Mouse (Mus musculus): Measurements from ENCODE around the gene Adgrg5. TPM values are rescaled to one million over a fixed set of nuclear protein-coding genes. Genes with fewer than 3 reads are reported as not detected.

Gene Adgrg5
- polyA plus RNA-seq (2016; fragmentation: Nextera tagmentation; extraction: Ambion mirVana), result 0.05 TPM in 1 of 2 replicates, not detected in the other

- Histone ChIP-seq H3K9ac (no peak within 1 kb of the TSS), H3K9me3 (no peaks in the 10 kb centered on the region), H3K36me3 (no peaks in the 10 kb centered on the region), H3K4me3 (no peak within 1 kb of the TSS), H3K27me3 (no peaks in the 10 kb centered on the region), H3K27ac (no peak within 1 kb of the TSS), H3K4me2 (replicated peaks) (no peak within 1 kb of the TSS), H3K4me1 (no peaks in the 10 kb centered on the region)
- WGBS, result 56% methylated on average over 7 of the region's 8 CpGs
- ATAC-seq (ENCODE audit: insufficient number of reproducible peaks, insufficient read depth, low FRiP score, low TSS enrichment), result no peak
Observed at GRCm38 (mm10) chr8:94923405-94923804, at the start of gene Adgrg5. Gene Adgrg5 (plus strand): TSS chr8:94923694.

GRCm38 (mm10) chr8:94874358-94874757 is 49.1 kb upstream of the Adgrg5 start:
- WGBS, result 14% methylated on average over 6 of the region's 6 CpGs
- H3K27ac ChIP-seq, result no peak overlapping the region
- no peaks in the 10 kb centered on the region for H3K9me3 ChIP-seq
- no peak overlapping the region for H3K4me2 ChIP-seq (replicated peaks)
- ATAC-seq (ENCODE audit: insufficient number of reproducible peaks, insufficient read depth, low FRiP score, low TSS enrichment), result no peak
- H3K4me3 ChIP-seq, result peak overlapping the region; percentile 64; the same call in 1 of the 2 replicates
- H3K9ac ChIP-seq, result no peak overlapping the region
- H3K36me3 ChIP-seq, result no peaks in the 10 kb centered on the region
- H3K27me3 ChIP-seq, result peaks cover 20% of the 10 kb centered on the region
- H3K4me1 ChIP-seq, result peaks cover 42% of the 10 kb centered on the region

- Histone ChIP-seq H3K36me3 (no peaks in the 10 kb centered on the region), H3K9ac (peak overlapping the region; percentile 65), H3K4me1 (peaks cover 33% of the 10 kb centered on the region), H3K4me2 (replicated peaks) (peak overlapping the region; percentile 90), H3K27me3 (peaks cover 14% of the 10 kb centered on the region), H3K27ac (no peak overlapping the region; the same call in 1 of the 2 replicates), H3K9me3 (no peaks in the 10 kb centered on the region), H3K4me3 (peak overlapping the region; percentile 64)
- 14% methylated on average over 17 of the region's 17 CpGs for WGBS
- ATAC-seq (ENCODE audit: insufficient number of reproducible peaks, insufficient read depth, low FRiP score, low TSS enrichment), result no peak
Observed at GRCm38 (mm10) chr8:94875096-94875870, 48.2 kb upstream of the Adgrg5 start.

- Histone ChIP-seq H3K4me1 (peaks cover 29% of the 10 kb centered on the region), H3K27me3 (peaks cover 14% of the 10 kb centered on the region), H3K4me3 (peak overlapping the region; percentile 64), H3K9ac (peak overlapping the region; percentile 65), H3K4me2 (replicated peaks) (peak overlapping the region; percentile 90), H3K27ac (peak overlapping the region; percentile 63; the same call in 1 of the 2 replicates), H3K9me3 (no peaks in the 10 kb centered on the region), H3K36me3 (no peaks in the 10 kb centered on the region)
- WGBS, result 0% methylated on average over 15 of the region's 20 CpGs
- ATAC-seq (ENCODE audit: insufficient number of reproducible peaks, insufficient read depth, low FRiP score, low TSS enrichment), result no peak
Observed at GRCm38 (mm10) chr8:94875871-94876150, 47.7 kb upstream of the Adgrg5 start.

- Histone ChIP-seq H3K4me3 (peak within 1 kb of the TSS; percentile 64), H3K4me2 (replicated peaks) (peak within 1 kb of the TSS; percentile 90), H3K4me1 (peaks cover 27% of the 10 kb centered on the region), H3K9me3 (no peaks in the 10 kb centered on the region), H3K27ac (peak within 1 kb of the TSS; percentile 63; the same call in 1 of the 2 replicates), H3K9ac (peak within 1 kb of the TSS; percentile 65), H3K36me3 (no peaks in the 10 kb centered on the region), H3K27me3 (peaks cover 14% of the 10 kb centered on the region)
- ATAC-seq (ENCODE audit: insufficient number of reproducible peaks, insufficient read depth, low FRiP score, low TSS enrichment), result peak; percentile 59; the same call in 1 of the 2 replicates
- WGBS, result under 1% methylated on average over 28 of the region's 37 CpGs
Observed at GRCm38 (mm10) chr8:94876197-94876730, 47.2 kb upstream of the Adgrg5 start, which contains the start of gene Dok4. Gene Dok4 (minus strand): TSS chr8:94876330.

- H3K36me3 ChIP-seq, result no peaks in the 10 kb centered on the region
- H3K4me2 ChIP-seq (replicated peaks), result peak overlapping the region; percentile 90
- peaks cover 14% of the 10 kb centered on the region for H3K27me3 ChIP-seq
- H3K9me3 ChIP-seq, result no peaks in the 10 kb centered on the region
- no peak overlapping the region for H3K9ac ChIP-seq
- no peak overlapping the region for H3K27ac ChIP-seq
- H3K4me3 ChIP-seq, result no peak overlapping the region
- WGBS, result 43% methylated on average over 3 of the region's 3 CpGs
- no peak for ATAC-seq (ENCODE audit: insufficient number of reproducible peaks, insufficient read depth, low FRiP score, low TSS enrichment)
- H3K4me1 ChIP-seq, result peaks cover 21% of the 10 kb centered on the region
Observed at GRCm38 (mm10) chr8:94876820-94877219, 46.7 kb upstream of the Adgrg5 start.

GRCm38 (mm10) chr8:94880742-94881141 is 42.8 kb upstream of the Adgrg5 start:
- ATAC-seq (ENCODE audit: insufficient number of reproducible peaks, insufficient read depth, low FRiP score, low TSS enrichment), result no peak
- no peak overlapping the region for H3K4me3 ChIP-seq
- no peak overlapping the region for H3K27ac ChIP-seq
- H3K9ac ChIP-seq, result no peak overlapping the region
- H3K4me1 ChIP-seq, result no peaks in the 10 kb centered on the region
- WGBS, result 75% methylated on average over 4 of the region's 4 CpGs
- H3K36me3 ChIP-seq, result no peaks in the 10 kb centered on the region
- no peak overlapping the region for H3K4me2 ChIP-seq (replicated peaks)
- H3K9me3 ChIP-seq, result no peaks in the 10 kb centered on the region
- no peaks in the 10 kb centered on the region; the same call in 1 of the 2 replicates for H3K27me3 ChIP-seq

GRCm38 (mm10) chr8:94888383-94889036 is 35.0 kb upstream of the Adgrg5 start:
- 37% methylated on average over 14 of the region's 14 CpGs for WGBS
- H3K27ac ChIP-seq, result no peak overlapping the region
- no peaks in the 10 kb centered on the region for H3K36me3 ChIP-seq
- no peaks in the 10 kb centered on the region for H3K27me3 ChIP-seq
- no peak for ATAC-seq (ENCODE audit: insufficient number of reproducible peaks, insufficient read depth, low FRiP score, low TSS enrichment)
- no peaks in the 10 kb centered on the region for H3K4me1 ChIP-seq
- no peak overlapping the region for H3K4me3 ChIP-seq
- no peak overlapping the region for H3K9ac ChIP-seq
- H3K9me3 ChIP-seq, result no peaks in the 10 kb centered on the region
- H3K4me2 ChIP-seq (replicated peaks), result no peak overlapping the region

GRCm38 (mm10) chr8:94892917-94893316 is 30.6 kb upstream of the Adgrg5 start:
- no peaks in the 10 kb centered on the region for H3K27me3 ChIP-seq
- H3K9me3 ChIP-seq, result no peaks in the 10 kb centered on the region
- no peaks in the 10 kb centered on the region for H3K36me3 ChIP-seq
- H3K4me1 ChIP-seq, result no peaks in the 10 kb centered on the region
- H3K4me2 ChIP-seq (replicated peaks), result no peak overlapping the region
- WGBS, result 43% methylated on average over 2 of the region's 2 CpGs
- H3K27ac ChIP-seq, result no peak overlapping the region
- ATAC-seq (ENCODE audit: insufficient number of reproducible peaks, insufficient read depth, low FRiP score, low TSS enrichment), result no peak
- H3K9ac ChIP-seq, result no peak overlapping the region
- no peak overlapping the region for H3K4me3 ChIP-seq

- H3K4me3 ChIP-seq, result no peak overlapping the region
- H3K9ac ChIP-seq, result 0 out of 2 replicates have a peak overlapping the region, but pooled peaks have one; percentile 7
- H3K27ac ChIP-seq, result no peak overlapping the region
- H3K4me2 ChIP-seq (replicated peaks), result peak overlapping the region; percentile 36
- ATAC-seq (ENCODE audit: insufficient number of reproducible peaks, insufficient read depth, low FRiP score, low TSS enrichment), result no peak
- no peaks in the 10 kb centered on the region for H3K27me3 ChIP-seq
- WGBS, result 12% methylated on average over 11 of the region's 11 CpGs
- no peaks in the 10 kb centered on the region for H3K9me3 ChIP-seq
- H3K4me1 ChIP-seq, result peaks cover 16% of the 10 kb centered on the region
- peaks cover 23% of the 10 kb centered on the region for H3K36me3 ChIP-seq
Observed at GRCm38 (mm10) chr8:94899262-94899661, 24.2 kb upstream of the Adgrg5 start.

- ATAC-seq (ENCODE audit: insufficient number of reproducible peaks, insufficient read depth, low FRiP score, low TSS enrichment), result no peak
- WGBS, result 13% methylated on average over 6 of the region's 6 CpGs
- H3K9me3 ChIP-seq, result no peaks in the 10 kb centered on the region
- H3K27me3 ChIP-seq, result no peaks in the 10 kb centered on the region
- peaks cover 19% of the 10 kb centered on the region for H3K4me1 ChIP-seq
- H3K9ac ChIP-seq, result no peak overlapping the region
- no peak overlapping the region for H3K27ac ChIP-seq
- H3K36me3 ChIP-seq, result peaks cover 37% of the 10 kb centered on the region
- H3K4me3 ChIP-seq, result no peak overlapping the region
- H3K4me2 ChIP-seq (replicated peaks), result no peak overlapping the region
Observed at GRCm38 (mm10) chr8:94900617-94901016, 22.9 kb upstream of the Adgrg5 start.

GRCm38 (mm10) chr8:94901031-94901430 is 22.5 kb upstream of the Adgrg5 start:
- no peak overlapping the region for H3K9ac ChIP-seq
- 11% methylated on average over 5 of the region's 5 CpGs for WGBS
- no peak overlapping the region for H3K4me3 ChIP-seq
- no peak overlapping the region for H3K4me2 ChIP-seq (replicated peaks)
- H3K27ac ChIP-seq, result no peak overlapping the region
- H3K4me1 ChIP-seq, result peaks cover 19% of the 10 kb centered on the region
- H3K27me3 ChIP-seq, result no peaks in the 10 kb centered on the region
- H3K9me3 ChIP-seq, result no peaks in the 10 kb centered on the region
- peaks cover 41% of the 10 kb centered on the region for H3K36me3 ChIP-seq
- no peak for ATAC-seq (ENCODE audit: insufficient number of reproducible peaks, insufficient read depth, low FRiP score, low TSS enrichment)
